Mouse (Mus musculus): ENCODE measurements around the gene Gsto1.

DNA sequence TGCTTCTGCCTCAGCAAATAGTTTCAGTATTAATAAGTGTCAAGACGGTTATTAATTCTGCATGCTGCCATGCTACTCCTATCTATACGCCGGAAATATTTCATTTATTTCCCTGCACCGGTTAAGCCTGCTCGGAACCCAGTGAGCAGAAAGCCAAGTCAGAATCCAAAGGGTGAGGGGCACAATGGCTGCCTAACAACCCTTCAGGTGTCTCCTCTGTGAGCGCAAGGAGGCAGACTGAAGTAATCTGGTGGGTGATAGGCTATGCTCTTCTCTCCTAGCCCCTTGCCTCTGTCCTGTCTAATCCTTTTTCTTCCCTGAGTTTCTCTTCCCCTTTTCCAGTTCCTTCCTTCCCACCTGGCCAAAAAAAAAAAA, 17.3 kb upstream of the Gsto1 start:
- TF ChIP-seq CTCF (IDR thresholded peaks at IDR 0.05; ENCODE audit: low read depth, low read length) (no peak), POLR2A (IDR thresholded peaks at IDR 0.05; ENCODE audit: extremely low read depth, insufficient read depth, low read length) (no peak)

All from liver, adult 2 months (tissue).